Mouse (Mus musculus): ENCODE measurements around the gene Lrrc71. TPM values are rescaled to one million over a fixed set of nuclear protein-coding genes. Genes with fewer than 3 reads are reported as not detected.
A peak's percentile ranks its signal among the peaks of the same experiment; 100 is the strongest.

Gene Lrrc71
- total RNA-seq, 2 experiments from 2014 or later = 0.46 to 1.4 TPM

GRCm38 (mm10) chr3:87764506-87764905 lies 16.1 kb upstream of the Lrrc71 start:
- DNase-seq = no peak

GRCm38 (mm10) chr3:87763683-87764289 lies 15.4 kb upstream of the Lrrc71 start:
- peak; percentile 55 for DNase-seq
- intact Hi-C loops (cut with DNase I) = no loop called here

More at GRCm38 (mm10) chr3:87764506-87764905, 16.1 kb upstream of the Lrrc71 start:
- intact Hi-C loops (cut with DNase I) = no loop called here

GRCm38 (mm10) chr3:87763202-87763601 lies 14.8 kb upstream of the Lrrc71 start:
- DNase-seq = no peak
- intact Hi-C loops (cut with DNase I) = no loop called here

GRCm38 (mm10) chr3:87761408-87762375 lies 13.3 kb upstream of the Lrrc71 start:
- intact Hi-C loops (cut with DNase I) = no loop called here
- DNase-seq = no peak

GRCm38 (mm10) chr3:87758641-87759040 lies 10.2 kb upstream of the Lrrc71 start:
- DNase-seq = no peak
- intact Hi-C loops (cut with DNase I) = no loop called here

GRCm38 (mm10) chr3:87756488-87756887 lies 8.1 kb upstream of the Lrrc71 start:
- no peak for DNase-seq
- intact Hi-C loops (cut with DNase I) = no loop called here

- peak; percentile 91 for DNase-seq
- intact Hi-C loops (cut with DNase I) = no loop called here
Observed at GRCm38 (mm10) chr3:87755964-87756363, 7.5 kb upstream of the Lrrc71 start.

GRCm38 (mm10) chr3:87753829-87754228 lies 5.4 kb upstream of the Lrrc71 start:
- no peak for DNase-seq
- intact Hi-C loops (cut with DNase I) = no loop called here

- DNase-seq = no peak
Observed at GRCm38 (mm10) chr3:87752567-87752966, 4.1 kb upstream of the Lrrc71 start.

GRCm38 (mm10) chr3:87749977-87750376 lies 1.6 kb upstream of the Lrrc71 start:
- intact Hi-C loops (cut with DNase I) = no loop called here
- DNase-seq = no peak

More at GRCm38 (mm10) chr3:87752567-87752966, 4.1 kb upstream of the Lrrc71 start:
- intact Hi-C loops (cut with DNase I) = no loop called here

- intact Hi-C loops (cut with DNase I) = no loop called here
- peak; percentile 28 for DNase-seq
Observed at GRCm38 (mm10) chr3:87749036-87749435, 611 bp upstream of the Lrrc71 start.

- intact Hi-C loops (cut with DNase I) = no loop called here
- DNase-seq = no peak
Observed at GRCm38 (mm10) chr3:87745036-87745659, 3.3 kb downstream of the Lrrc71 start.

GRCm38 (mm10) chr3:87743927-87744326 lies 4.5 kb downstream of the Lrrc71 start:
- intact Hi-C loops (cut with DNase I) = no loop called here
- DNase-seq = no peak

GRCm38 (mm10) chr3:87742735-87743134 lies 5.7 kb downstream of the Lrrc71 start:
- intact Hi-C loops (cut with DNase I) = no loop called here
- no peak for DNase-seq

- intact Hi-C loops (cut with DNase I) = no loop called here
- no peak for DNase-seq
Observed at GRCm38 (mm10) chr3:87742013-87742412, 6.4 kb downstream of the Lrrc71 start.

GRCm38 (mm10) chr3:87738906-87739305 lies 9.5 kb downstream of the Lrrc71 start:
- intact Hi-C loops (cut with DNase I) = no loop called here
- DNase-seq = no peak

GRCm38 (mm10) chr3:87735335-87735734 lies 13.1 kb downstream of the Lrrc71 start:
- no peak for DNase-seq
- intact Hi-C loops (cut with DNase I) = no loop called here

- intact Hi-C loops (cut with DNase I) = no loop called here
- no peak for DNase-seq
Observed at GRCm38 (mm10) chr3:87733984-87734761, 14.3 kb downstream of the Lrrc71 start.

- no peak for DNase-seq
- intact Hi-C loops (cut with DNase I) = no loop called here
Observed at GRCm38 (mm10) chr3:87733098-87733497, 15.3 kb downstream of the Lrrc71 start.

- intact Hi-C loops (cut with DNase I) = no loop called here
- DNase-seq = no peak
Observed at GRCm38 (mm10) chr3:87728696-87729095, 19.7 kb downstream of the Lrrc71 start.

- intact Hi-C loops (cut with DNase I) = no loop called here
- DNase-seq = no peak
Observed at GRCm38 (mm10) chr3:87726191-87726590, 22.2 kb downstream of the Lrrc71 start.
